Mouse (Mus musculus) testis, adult 2 months (tissue): ENCODE measurements around the gene Surf6. TPM values are rescaled to one million over a fixed set of nuclear protein-coding genes. Genes with fewer than 3 reads are reported as not detected.
A peak's percentile ranks its signal among the peaks of the same experiment; 100 is the strongest.

Experiments used
- H3K27ac ChIP-seq: fragments of 200-500 bp; 2 replicates; pipeline ENCODE4 v1.5.1; 2012; ENCODE audit warnings: low read depth, low read length; ENCODE audit not compliant: control insufficient read depth, insufficient read depth
- H3K27me3 ChIP-seq: fragments of 200-500 bp; 2 replicates; pipeline ENCODE4 v1.6.1; 2012; ENCODE audit warnings: mild to moderate bottlenecking, low read length, moderate library complexity; ENCODE audit not compliant: control insufficient read depth, insufficient read depth
- H3K36me3 ChIP-seq: fragments of 200-500 bp; 2 replicates; pipeline ENCODE4 v1.6.1; 2012; ENCODE audit warnings: mild to moderate bottlenecking, low read length; ENCODE audit not compliant: control insufficient read depth, insufficient read depth
- H3K4me1 ChIP-seq: fragments of 200-500 bp; 2 replicates; pipeline ENCODE4 v1.6.1; 2012; ENCODE audit warnings: low read length; ENCODE audit not compliant: control insufficient read depth, insufficient read depth
- H3K4me3 ChIP-seq: fragments of 200-500 bp; 2 replicates; pipeline ENCODE4 v1.5.1; 2012; ENCODE audit warnings: low read depth, mild to moderate bottlenecking, low read length, moderate library complexity, mixed read lengths; ENCODE audit not compliant: control insufficient read depth
- CTCF ChIP-seq: fragments of 200-500 bp; IDR thresholded peaks from 2 replicates; pipeline ENCODE4 v1.5.1; 2012; ENCODE audit warnings: low read depth, mild to moderate bottlenecking, inconsistent platforms, low read length, moderate library complexity; ENCODE audit not compliant: control insufficient read depth, insufficient read depth, insufficient replicate concordance
- POLR2A ChIP-seq: fragments of 200-500 bp; IDR thresholded peaks from 2 replicates; pipeline ENCODE4 v1.6.1; 2012; ENCODE audit warnings: low read depth, mild to moderate bottlenecking, inconsistent platforms, low read length, moderate library complexity; ENCODE audit not compliant: control insufficient read depth
- polyA plus RNA-seq: library from polyadenylated mRNA; depleted of rRNA; stranded (reverse); fragments of >200 nt; gene quantifications from 2 replicates; pipeline ENCODE4 v1.2.3, GENCODE M21; 2012; rRNA removed

Gene Surf6
- polyA plus RNA-seq, 1 experiment = 5.8 TPM

DNA sequence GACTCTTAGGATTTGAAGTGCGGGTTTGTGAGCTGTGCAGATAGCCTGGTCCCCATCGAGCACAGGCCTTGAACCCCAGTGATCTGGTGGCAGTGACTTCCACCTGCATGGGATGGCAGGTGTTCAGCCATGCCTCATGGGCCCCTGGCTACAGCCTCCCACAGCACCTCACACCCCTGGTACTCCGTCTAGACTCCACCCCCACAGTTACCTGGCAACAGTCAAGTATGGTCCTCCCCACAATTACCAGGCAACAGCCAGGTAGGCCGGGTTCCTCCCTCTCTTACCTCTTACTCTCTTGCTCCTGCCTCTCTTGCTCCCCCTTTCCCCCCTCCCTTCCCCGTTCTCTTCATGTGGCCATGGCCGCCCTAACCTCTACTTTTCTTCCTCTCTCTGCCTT is 32.0 kb downstream of the Surf6 start:
- no peaks in the 10 kb centered on the region for H3K36me3 ChIP-seq
- no peak overlapping the region for H3K27ac ChIP-seq
- peaks cover 7% of the 10 kb centered on the region for H3K4me1 ChIP-seq
- TF ChIP-seq POLR2A (no peak), CTCF (no peak)
- H3K27me3 ChIP-seq = no peaks in the 10 kb centered on the region
- no peak overlapping the region for H3K4me3 ChIP-seq

DNA sequence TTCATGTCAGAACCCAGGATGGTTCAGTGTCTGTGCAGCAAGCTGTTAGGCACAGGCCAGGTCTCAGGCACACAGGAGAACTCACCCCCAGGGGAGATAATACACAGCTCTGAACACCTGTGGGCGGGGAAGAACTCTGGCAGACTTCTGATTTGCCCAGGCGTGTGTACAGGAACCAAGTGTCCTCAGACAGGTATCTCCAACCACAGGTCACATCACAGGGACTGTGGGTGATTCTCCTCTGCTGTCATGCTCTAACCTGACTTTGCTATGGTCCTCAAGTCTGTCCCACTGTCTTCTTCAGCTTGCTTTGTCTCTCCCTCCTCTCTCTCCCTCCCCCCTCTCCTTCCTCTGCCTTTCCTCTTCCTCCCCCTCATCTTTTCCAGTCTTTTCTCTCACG is 37.8 kb downstream of the Surf6 start, which contains the start of gene Abo:
Gene Abo (minus strand): TSS at position 101 of the 400 bp plus-strand sequence.
- no peak within 1 kb of the TSS for H3K27ac ChIP-seq
- no peak within 1 kb of the TSS for H3K4me3 ChIP-seq
- H3K36me3 ChIP-seq = no peaks in the 10 kb centered on the region
- H3K4me1 ChIP-seq = no peaks in the 10 kb centered on the region
- H3K27me3 ChIP-seq = no peaks in the 10 kb centered on the region
- no peak for TF ChIP-seq CTCF

DNA sequence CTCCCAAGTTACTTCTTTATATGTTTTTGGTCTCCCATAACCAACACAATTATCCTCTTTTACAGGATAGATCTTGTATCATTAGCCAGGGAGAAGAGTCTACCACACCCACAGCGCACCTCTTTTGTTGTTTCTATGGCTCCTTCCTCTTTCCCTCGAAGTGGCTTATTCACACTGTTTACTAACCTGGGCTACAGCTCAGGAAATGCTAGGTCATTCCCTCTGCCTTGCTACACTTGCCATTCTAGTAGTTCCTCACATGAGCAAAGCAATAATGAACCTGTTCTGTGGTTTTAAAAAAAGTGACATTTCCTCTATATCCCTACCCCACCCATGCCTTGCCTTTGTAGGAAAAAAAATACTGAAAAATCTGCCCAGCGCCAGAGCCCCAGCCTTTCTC is 39.8 kb downstream of the Surf6 start:
- no peaks in the 10 kb centered on the region for H3K27me3 ChIP-seq
- no peak overlapping the region for H3K4me3 ChIP-seq
- TF ChIP-seq POLR2A (no peak), CTCF (no peak)
- no peaks in the 10 kb centered on the region for H3K36me3 ChIP-seq
- no peak overlapping the region for H3K27ac ChIP-seq
- no peaks in the 10 kb centered on the region for H3K4me1 ChIP-seq

DNA sequence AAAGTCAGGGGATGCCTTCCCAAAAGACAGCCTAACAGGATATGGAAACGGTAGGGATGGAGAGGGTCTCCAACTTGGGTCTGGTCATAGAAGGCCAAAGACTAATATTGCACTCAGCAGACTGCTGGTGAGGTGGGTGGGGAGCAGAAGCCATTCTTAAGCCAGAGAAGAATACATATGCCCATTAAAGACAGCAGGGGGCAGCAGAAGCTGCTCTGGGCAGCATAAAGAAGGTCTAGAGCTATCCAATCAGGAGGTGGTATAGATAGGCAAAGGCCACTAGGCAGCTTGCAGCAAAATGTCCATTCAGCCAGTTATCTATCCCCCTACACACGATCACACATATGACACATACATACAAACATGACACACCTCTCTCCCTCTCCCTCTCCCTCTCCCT is 55.0 kb downstream of the Surf6 start:
- no peaks in the 10 kb centered on the region for H3K27me3 ChIP-seq
- no peak overlapping the region for H3K4me3 ChIP-seq
- no peaks in the 10 kb centered on the region for H3K36me3 ChIP-seq
- H3K4me1 ChIP-seq = no peaks in the 10 kb centered on the region
- no peak overlapping the region for H3K27ac ChIP-seq
- TF ChIP-seq POLR2A = no peak
- TF ChIP-seq CTCF = peak; percentile 6; the same call in 1 of the 2 replicates

Other genes starting within 250 kb of the Surf6 start
- not detected in 2 replicates for gene Lcn4, start 231.6 kb downstream of the Surf6 start, polyA plus RNA-seq
- gene Abo, start 37.9 kb downstream of the Surf6 start, polyA plus RNA-seq = 2.1 and 2.9 TPM in 2 replicates
- gene Med22, start 7.8 kb upstream of the Surf6 start, polyA plus RNA-seq = 30.3 and 34.4 TPM in 2 replicates
- 229 and 302 TPM in 2 replicates for gene Rpl7a, start 7.9 kb upstream of the Surf6 start, polyA plus RNA-seq
- gene Surf2, start 13.5 kb upstream of the Surf6 start, polyA plus RNA-seq = 9.0 and 9.9 TPM in 2 replicates
- gene Surf1, start 13.7 kb upstream of the Surf6 start, polyA plus RNA-seq = 23.2 and 26.3 TPM in 2 replicates
- 172 and 189 TPM in 2 replicates for gene Surf4, start 31.0 kb upstream of the Surf6 start, polyA plus RNA-seq
- gene Stkld1, start 31.2 kb upstream of the Surf6 start, polyA plus RNA-seq = 131 and 138 TPM in 2 replicates
- 11.3 and 11.8 TPM in 2 replicates for gene Rexo4, start 61.5 kb upstream of the Surf6 start, polyA plus RNA-seq
- 0.02 and 0.04 TPM in 2 replicates for gene Adamts13, start 70.5 kb upstream of the Surf6 start, polyA plus RNA-seq
- 21.4 and 26.5 TPM in 2 replicates for gene Cacfd1, start 107.0 kb upstream of the Surf6 start, polyA plus RNA-seq
- gene Slc2a6, start 125.1 kb upstream of the Surf6 start, polyA plus RNA-seq = 0.25 and 0.32 TPM in 2 replicates
- gene Mymk, start 169.3 kb upstream of the Surf6 start, polyA plus RNA-seq = not detected in 2 replicates
- 2.5 and 3.1 TPM in 2 replicates for gene Adamtsl2, start 176.5 kb upstream of the Surf6 start, polyA plus RNA-seq
- 0.54 and 0.66 TPM in 2 replicates for gene Fam163b, start 239.6 kb upstream of the Surf6 start, polyA plus RNA-seq